8 mouse cellular contexts compared by ENCODE assay signal in genomic region chr15:100468295-100469188, GRCm38 (mm10). TPM values are rescaled to one million over a fixed set of nuclear protein-coding genes. Genes with fewer than 3 reads are reported as not detected.
DNase-seq lines count a peak whose midpoint lies in the region; ATAC-seq and TF ChIP-seq lines count a peak whose summit lies in the region.

TSS of gene Letmd1 (plus strand) at chr15:100469023.

- H3K9me3 ChIP-seq in hindbrain, postnatal 0 days (ENCODE audit: low read length): no peaks in the 10 kb centered on the region

- ATAC-seq in hindbrain, postnatal 0 days: peak; percentile 95

- DNase-seq in adipocyte (ENCODE audit: low spot score): peak; percentile 76
- DNase-seq in gastrocnemius, adult 8-10 months (ENCODE audit: low spot score in 2 of 2): peak; percentile 84 to 88
- DNase-seq in hindbrain, postnatal 0 days (ENCODE audit: low spot score): peak; percentile 97
- DNase-seq in left cerebral cortex, adult 2 months (ENCODE audit: extremely low spot score in 1 of 2, low spot score in 2 of 2): peak; percentile 90 to 92
- DNase-seq in retina, postnatal 7 days (ENCODE audit: low read depth, low spot score): peak; percentile 84
- peak; percentile 73 to 79 for DNase-seq in urinary bladder, adult 18-20 months (ENCODE audit: low spot score in 2 of 2)

- H3K36me3 ChIP-seq in hindbrain, postnatal 0 days (ENCODE audit: insufficient read depth, low read length): peaks cover 4% of the 10 kb centered on the region; the same call in 1 of the 2 replicates
- H3K36me3 ChIP-seq in macrophage (ENCODE audit: inconsistent target): peaks cover 10% of the 10 kb centered on the region; the same call in 1 of the 2 replicates

- peak within 1 kb of the TSS; percentile 96 for H3K4me2 ChIP-seq in hindbrain, postnatal 0 days (ENCODE audit: low read depth, low read length)

- peak within 1 kb of the TSS; percentile 84 for H3K9ac ChIP-seq in hindbrain, postnatal 0 days (replicated peaks; ENCODE audit: low read length)

- TF ChIP-seq POLR2A in cortical plate, adult 2 months (IDR thresholded peaks at IDR 0.05; ENCODE audit: extremely low read depth, insufficient read depth, low read length): peak; percentile 63

- H3K27ac ChIP-seq in cortical plate, adult 2 months (ENCODE audit: insufficient read depth, low read length): peak within 1 kb of the TSS; percentile 93
- peak within 1 kb of the TSS; percentile 88 for H3K27ac ChIP-seq in hindbrain, postnatal 0 days
- peak within 1 kb of the TSS; percentile 96 for H3K27ac ChIP-seq in left cerebral cortex, adult 2 months
- no peak within 1 kb of the TSS for H3K27ac ChIP-seq in macrophage

- H3K4me1 ChIP-seq in cortical plate, adult 2 months (ENCODE audit: control insufficient read depth, insufficient read depth, low read length): peaks cover 4% of the 10 kb centered on the region; the same call in 1 of the 2 replicates
- H3K4me1 ChIP-seq in hindbrain, postnatal 0 days (ENCODE audit: insufficient read depth, low read length): peaks cover 8% of the 10 kb centered on the region

- WGBS in hindbrain, postnatal 0 days: 2% methylated on average over 74 of the region's 84 CpGs
- WGBS in macrophage (ENCODE audit: missing documents): 1% methylated on average over 84 of the region's 84 CpGs

- H3K4me3 ChIP-seq in cortical plate, adult 2 months (ENCODE audit: insufficient read depth, low read length): peak within 1 kb of the TSS; percentile 81
- H3K4me3 ChIP-seq in hindbrain, postnatal 0 days (ENCODE audit: low read length): peak within 1 kb of the TSS; percentile 88
- peak within 1 kb of the TSS; percentile 97 for H3K4me3 ChIP-seq in left cerebral cortex, adult 2 months
- H3K4me3 ChIP-seq in macrophage (ENCODE audit: inconsistent target): peak within 1 kb of the TSS; percentile 91

- intact Hi-C loops in left cerebral cortex, adult 2 months (cut with DNase I): loop anchor here (2.0 to 5.0 kb wide), 2 partner anchors 26 to 214 kb away; partner anchors contain the start of gene Csrnp2

- peak; percentile 14; the same call in 1 of the 2 replicates for TF ChIP-seq CTCF in cortical plate, adult 2 months (IDR thresholded peaks at IDR 0.05; ENCODE audit: extremely low read depth, insufficient read depth, low read length)
- TF ChIP-seq CTCF in hindbrain, postnatal 0 days (IDR thresholded peaks at IDR 0.05; ENCODE audit: low read depth): peak; percentile 52
- TF ChIP-seq CTCF in left cerebral cortex, adult 2 months (IDR thresholded peaks at IDR 0.05): peak; percentile 96

- H3K79me2 ChIP-seq in macrophage (ENCODE audit: inconsistent target): no peaks in the 10 kb centered on the region

- no peaks in the 10 kb centered on the region for H3K27me3 ChIP-seq in hindbrain, postnatal 0 days (ENCODE audit: insufficient read depth, low read length)

RNA-seq across cellular contexts. Expression of gene Letmd1, which starts in this region (rescaled TPM):
- 97.9 and 101 TPM in 2 replicates for polyA plus RNA-seq in cortical plate, adult 2 months (2012; rRNA removed)
- 1 to 10 TPM; 6.6 to 7.9 (median 7.0) TPM for total RNA-seq in gastrocnemius, adult 8-10 months (2022)
- 79.5 and 88.6 TPM in 2 replicates for total RNA-seq in hindbrain, postnatal 0 days (2014; rRNA removed)
- 44.7 and 45.6 TPM in 2 replicates for polyA plus RNA-seq in hindbrain, postnatal 0 days (2015; fragmentation: Nextera tagmentation; extraction: Ambion mirVana)
- total RNA-seq in left cerebral cortex, adult 2 months (2021): 10 to 100 TPM; 59.6 to 62.1 TPM
- 10 to 100 TPM; 16.6 to 81.6 (median 39.3) TPM for total RNA-seq in macrophage (2018; cell fraction: chromatin; rRNA removed)
- 10 to 100 TPM; 26.6 to 41.2 (median 33.6) TPM for total RNA-seq in macrophage (2018; cell fraction: cytosol; rRNA removed)
- total RNA-seq in macrophage (2018; cell fraction: nucleus; rRNA removed): 10 to 100 TPM; 23.2 to 78.2 (median 37.0) TPM
- polyA plus RNA-seq in macrophage (2018): 34.8 to 38.4 TPM (median 34.8 TPM) in 3 replicates

Comparison
In these comparisons a context has a peak if more than half of its experiments do, and no peak if none do; other contexts are left out.
1. CTCF ChIP-seq: peak in every context shown above with its lines; median percentile 96 in left cerebral cortex, adult 2 months; 52 in hindbrain, postnatal 0 days; 14 in cortical plate, adult 2 months.